Mouse (Mus musculus) hindbrain, embryonic 11.5 days (tissue): ENCODE measurements around the gene 3110082I17Rik. TPM values are rescaled to one million over a fixed set of nuclear protein-coding genes. Genes with fewer than 3 reads are reported as not detected.

ENCODE experiments used
- ATAC-seq: fragments of 200-750 bp; cut with Nextera tagmentation; 2 replicates; pipeline ENCODE4 v1.8.0; 2017; ENCODE audit warnings: mild to moderate bottlenecking, moderate TSS enrichment, moderate library complexity; ENCODE audit not compliant: low FRiP score
- DNase-seq: peaks from one replicate; pipeline ENCODE4 v3.0.0-alpha.2; 2015; ENCODE audit warnings: low spot score
- H3K27ac ChIP-seq: fragments of 300-500 bp; sonication (generic); 2 replicates; pipeline ENCODE4 v1.5.1; 2014; ENCODE audit warnings: mild to moderate bottlenecking, low read depth, low read length
- H3K27me3 ChIP-seq: fragments of 300-500 bp; sonication (generic); 2 replicates; pipeline ENCODE4 v1.6.1; 2014; ENCODE audit warnings: mild to moderate bottlenecking, low read length, moderate library complexity, mixed read lengths; ENCODE audit not compliant: control insufficient read depth, insufficient read depth
- H3K36me3 ChIP-seq: fragments of 300-500 bp; sonication (generic); 2 replicates; pipeline ENCODE4 v1.6.1; 2014; ENCODE audit warnings: mild to moderate bottlenecking, low read length, moderate library complexity, mixed read lengths; ENCODE audit not compliant: control insufficient read depth, insufficient read depth
- H3K4me1 ChIP-seq: fragments of 300-500 bp; sonication (generic); replicated peaks from 2 replicates; pipeline ENCODE4 v1.6.1; 2014; ENCODE audit warnings: low read length, mixed read lengths; ENCODE audit not compliant: control insufficient read depth, insufficient read depth
- H3K4me2 ChIP-seq: fragments of 300-500 bp; sonication (generic); replicated peaks from 2 replicates; pipeline ENCODE4 v1.6.1; 2014; ENCODE audit warnings: mild to moderate bottlenecking, low read depth, low read length
- H3K4me3 ChIP-seq: fragments of 300-500 bp; sonication (generic); 2 replicates; pipeline ENCODE4 v1.5.1; 2014; ENCODE audit warnings: low read depth, low read length
- H3K9ac ChIP-seq: fragments of 300-500 bp; sonication (generic); 2 replicates; pipeline ENCODE4 v1.6.1; 2014; ENCODE audit warnings: low read depth, low read length
- H3K9me3 ChIP-seq: fragments of 300-500 bp; sonication (generic); 2 replicates; pipeline ENCODE4 v1.6.1; 2016; ENCODE audit warnings: low read length; ENCODE audit not compliant: control insufficient read depth
- WGBS: fragments of 180-500 bp; shearing (Covaris S2); extraction: QIAGEN DNeasy Blood & Tissue Kit; methylation state at CpG from one replicate; pipeline ENCODE4 v1.1.7; 2014; 5-methylcytosine and 5-hydroxymethylcytosine counted together
- polyA plus RNA-seq: library from polyadenylated mRNA; unstranded; fragments of >200 nt; fragmentation: Nextera tagmentation; extraction: Ambion mirVana; gene quantifications from 2 replicates; pipeline ENCODE4 v1.2.1, GENCODE M21; 2014

3110082I17Rik gene
- polyA plus RNA-seq, 1 experiment from 2014 or later, result 29.2 TPM

DNA sequence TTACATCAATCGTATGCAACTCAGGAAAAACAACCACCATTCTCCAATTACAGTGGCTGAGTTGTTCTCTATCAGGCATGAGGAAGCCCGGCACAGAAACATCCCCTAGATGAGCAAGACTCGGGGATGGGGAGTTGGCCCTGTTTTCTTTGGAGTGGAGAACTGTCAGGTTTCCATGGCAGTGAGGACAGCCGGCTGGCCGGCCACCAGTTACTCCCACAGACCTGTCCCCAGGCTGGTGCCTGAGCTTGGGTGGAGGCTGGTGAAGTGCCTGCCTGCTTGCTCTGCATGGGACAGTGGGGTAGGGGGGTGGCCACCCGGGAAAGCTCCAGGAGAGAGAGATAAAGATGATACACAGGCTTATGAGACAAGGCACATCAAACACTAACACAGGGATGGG, 12.3 kb downstream of the 3110082I17Rik start:
- H3K36me3 ChIP-seq, result no peaks in the 10 kb centered on the region
- H3K9ac ChIP-seq, result no peak overlapping the region
- no peak overlapping the region for H3K4me2 ChIP-seq
- no peaks in the 10 kb centered on the region for H3K4me1 ChIP-seq
- 77% methylated on average over 6 of the region's 6 CpGs for WGBS
- H3K27me3 ChIP-seq, result no peaks in the 10 kb centered on the region
- ATAC-seq, result no peak
- no peak for DNase-seq
- H3K9me3 ChIP-seq, result no peaks in the 10 kb centered on the region
- H3K27ac ChIP-seq, result no peak overlapping the region
- H3K4me3 ChIP-seq, result no peak overlapping the region

DNA sequence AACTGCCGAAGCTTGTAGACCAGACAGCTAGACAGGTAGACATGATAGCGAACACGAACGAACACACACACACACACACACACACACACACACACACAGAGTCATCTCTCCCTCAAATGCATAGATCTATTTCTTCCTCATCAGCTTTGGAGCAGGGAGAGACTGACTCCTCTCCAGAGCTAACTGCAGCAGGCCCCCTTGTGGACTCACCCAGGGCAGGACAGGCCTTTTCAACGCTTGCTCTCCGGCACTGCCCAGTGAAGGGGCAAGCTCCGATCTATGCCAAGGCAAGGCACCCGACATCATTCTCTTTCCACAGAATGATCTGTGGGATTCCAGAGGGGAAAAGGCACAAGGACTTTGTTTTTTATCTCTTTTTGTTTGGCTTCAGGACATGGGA, 15.1 kb downstream of the 3110082I17Rik start:
- H3K4me3 ChIP-seq, result no peak overlapping the region
- DNase-seq (no peak), ATAC-seq (no peak)
- H3K27me3 ChIP-seq, result no peaks in the 10 kb centered on the region
- H3K9ac ChIP-seq, result no peak overlapping the region
- H3K4me2 ChIP-seq, result no peak overlapping the region
- no peak overlapping the region for H3K27ac ChIP-seq
- no peaks in the 10 kb centered on the region for H3K36me3 ChIP-seq
- no peaks in the 10 kb centered on the region for H3K9me3 ChIP-seq
- H3K4me1 ChIP-seq, result no peaks in the 10 kb centered on the region
- WGBS, result 91% methylated on average over 8 of the region's 8 CpGs

DNA sequence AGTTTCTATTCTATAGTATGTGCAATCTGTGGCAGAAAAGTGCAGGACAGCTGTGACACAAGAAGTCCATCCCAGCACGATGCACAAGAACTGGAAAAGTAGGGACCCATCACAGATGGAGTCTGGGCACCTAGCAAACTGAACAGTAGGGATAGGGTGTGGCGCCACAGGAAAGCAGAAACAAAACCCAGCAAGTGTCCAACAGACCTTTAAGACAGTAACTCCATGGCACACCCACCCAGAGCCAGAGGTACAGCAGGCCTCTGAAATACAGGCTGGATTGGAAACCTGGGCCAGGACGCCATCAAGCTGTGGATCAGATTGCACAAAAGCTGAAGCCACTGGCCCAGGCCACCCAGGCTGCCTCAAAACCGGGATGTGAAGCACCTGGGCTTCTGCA, 17.4 kb downstream of the 3110082I17Rik start:
- Histone ChIP-seq H3K27me3 (no peaks in the 10 kb centered on the region), H3K4me3 (no peak overlapping the region), H3K9ac (no peak overlapping the region), H3K36me3 (no peaks in the 10 kb centered on the region), H3K9me3 (no peaks in the 10 kb centered on the region), H3K4me1 (0 out of 2 replicates have a peak, but pooled peaks cover 2% of the 10 kb centered on the region), H3K4me2 (no peak overlapping the region), H3K27ac (no peak overlapping the region)
- 70% methylated on average over 4 of the region's 4 CpGs for WGBS
- no peak for DNase-seq
- ATAC-seq, result no peak

DNA sequence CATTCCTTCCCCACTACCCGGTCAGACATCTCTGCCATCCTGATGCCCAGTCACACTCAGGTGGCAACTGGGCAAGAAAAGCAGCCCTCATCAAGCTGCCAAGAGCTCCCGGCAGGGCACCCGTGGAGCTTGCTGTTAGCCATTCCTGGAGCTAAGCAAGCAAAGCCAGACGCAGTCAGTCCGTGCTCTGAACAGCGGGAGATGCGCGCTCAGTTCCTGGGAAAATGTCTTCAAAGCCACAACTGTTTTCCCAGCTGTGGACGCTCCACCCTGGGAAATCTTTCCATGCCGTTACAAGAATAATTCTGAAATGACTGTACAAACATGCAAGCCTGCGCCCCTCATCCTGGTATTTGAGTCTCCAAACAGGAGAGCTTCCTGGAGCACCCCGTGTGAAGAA, 17.9 kb downstream of the 3110082I17Rik start:
- DNase-seq (no peak), ATAC-seq (no peak)
- Histone ChIP-seq H3K36me3 (no peaks in the 10 kb centered on the region), H3K4me3 (no peak overlapping the region), H3K27me3 (no peaks in the 10 kb centered on the region), H3K4me1 (0 out of 2 replicates have a peak, but pooled peaks cover 2% of the 10 kb centered on the region), H3K9ac (no peak overlapping the region), H3K27ac (no peak overlapping the region), H3K9me3 (no peaks in the 10 kb centered on the region), H3K4me2 (no peak overlapping the region)
- WGBS, result 71% methylated on average over 12 of the region's 12 CpGs

DNA sequence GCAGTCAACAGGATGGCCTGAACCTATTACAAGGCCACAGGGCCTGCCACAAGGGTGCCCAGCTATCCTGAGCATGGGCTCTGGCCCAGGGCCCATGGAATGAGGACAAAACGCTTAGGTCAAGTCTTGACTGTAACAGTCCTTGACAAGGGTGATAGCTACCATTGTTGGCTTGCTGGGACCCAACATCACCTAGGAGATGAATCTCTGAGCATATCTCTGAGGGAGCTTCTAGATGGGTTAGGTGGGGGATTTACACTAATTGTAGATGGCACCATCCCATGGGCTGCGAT, 18.7 kb downstream of the 3110082I17Rik start:
- Histone ChIP-seq H3K36me3 (no peaks in the 10 kb centered on the region), H3K9me3 (no peaks in the 10 kb centered on the region), H3K4me3 (no peak overlapping the region), H3K9ac (no peak overlapping the region), H3K27me3 (no peaks in the 10 kb centered on the region), H3K4me2 (no peak overlapping the region), H3K4me1 (0 out of 2 replicates have a peak, but pooled peaks cover 2% of the 10 kb centered on the region), H3K27ac (no peak overlapping the region)
- DNase-seq (no peak), ATAC-seq (no peak)
- 90% methylated on average over 2 of the region's 2 CpGs for WGBS

DNA sequence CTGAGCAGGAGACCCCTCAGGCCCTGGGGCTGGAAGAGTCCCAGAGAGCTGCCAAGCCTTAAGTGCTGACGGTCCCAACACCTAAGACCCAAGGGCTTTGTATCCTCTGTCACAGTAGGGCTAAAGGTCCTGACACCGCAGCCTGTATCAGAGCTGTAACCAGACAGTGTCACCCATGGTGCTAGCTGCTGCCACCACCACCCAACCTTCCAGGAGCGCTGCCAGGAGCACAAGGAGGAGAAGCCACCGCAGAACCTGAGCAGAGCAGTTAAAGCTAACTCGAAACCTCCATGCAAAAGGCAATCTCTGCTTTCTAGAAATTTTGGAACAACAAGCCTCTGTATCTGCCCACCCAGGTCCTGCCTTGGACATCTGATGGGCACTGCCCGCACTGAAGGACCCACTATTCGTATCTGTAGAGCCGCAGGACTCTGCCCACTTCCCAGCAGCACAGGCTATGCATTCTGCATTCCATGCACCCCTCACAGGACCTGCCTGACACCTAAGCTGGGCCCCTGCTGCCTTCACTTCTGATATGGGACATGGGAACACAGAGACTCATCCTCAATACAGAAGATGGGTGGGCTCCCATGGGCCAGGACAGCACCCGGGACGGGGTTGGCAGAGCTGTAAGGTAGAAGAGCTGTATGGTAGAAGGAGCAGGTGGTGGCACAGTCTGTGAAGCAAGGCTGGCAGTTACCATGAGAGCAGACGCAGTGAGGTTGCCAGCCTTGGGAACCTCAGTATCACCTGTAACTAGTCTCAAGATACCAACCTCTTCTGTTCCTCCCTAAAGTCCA, 19.2 kb downstream of the 3110082I17Rik start:
- DNase-seq (no peak), ATAC-seq (no peak)
- Histone ChIP-seq H3K27ac (no peak overlapping the region), H3K4me3 (no peak overlapping the region), H3K4me2 (no peak overlapping the region), H3K9ac (no peak overlapping the region), H3K27me3 (no peaks in the 10 kb centered on the region), H3K9me3 (no peaks in the 10 kb centered on the region), H3K4me1 (0 out of 2 replicates have a peak, but pooled peaks cover 2% of the 10 kb centered on the region), H3K36me3 (no peaks in the 10 kb centered on the region)
- WGBS, result 92% methylated on average over 11 of the region's 11 CpGs

DNA sequence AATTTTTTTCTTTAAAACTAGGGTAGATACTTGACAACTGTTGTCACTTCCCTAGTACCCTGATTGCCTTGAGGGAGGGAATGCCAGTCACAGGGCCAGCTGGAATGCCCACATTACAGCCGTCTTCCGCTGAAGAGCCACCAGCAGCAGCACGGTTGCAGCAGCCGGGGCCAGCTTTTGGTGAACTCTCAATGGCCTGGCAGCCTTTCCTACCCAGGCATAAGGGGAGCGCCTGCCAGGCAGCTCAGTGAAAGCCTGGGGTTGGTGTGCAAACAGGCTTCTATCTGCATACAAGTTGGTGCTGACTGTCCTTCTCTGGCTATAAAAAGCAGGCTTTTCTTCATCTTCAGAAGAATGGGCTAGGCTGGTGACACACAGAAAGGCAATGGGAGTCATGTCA, 19.9 kb downstream of the 3110082I17Rik start:
- Histone ChIP-seq H3K27ac (no peak overlapping the region), H3K4me2 (no peak overlapping the region), H3K27me3 (no peaks in the 10 kb centered on the region), H3K36me3 (no peaks in the 10 kb centered on the region), H3K9me3 (no peaks in the 10 kb centered on the region), H3K4me3 (no peak overlapping the region), H3K9ac (no peak overlapping the region), H3K4me1 (peaks cover 4% of the 10 kb centered on the region; the same call in 1 of the 2 replicates)
- WGBS, result 89% methylated on average over 5 of the region's 5 CpGs
- DNase-seq (no peak), ATAC-seq (no peak)

DNA sequence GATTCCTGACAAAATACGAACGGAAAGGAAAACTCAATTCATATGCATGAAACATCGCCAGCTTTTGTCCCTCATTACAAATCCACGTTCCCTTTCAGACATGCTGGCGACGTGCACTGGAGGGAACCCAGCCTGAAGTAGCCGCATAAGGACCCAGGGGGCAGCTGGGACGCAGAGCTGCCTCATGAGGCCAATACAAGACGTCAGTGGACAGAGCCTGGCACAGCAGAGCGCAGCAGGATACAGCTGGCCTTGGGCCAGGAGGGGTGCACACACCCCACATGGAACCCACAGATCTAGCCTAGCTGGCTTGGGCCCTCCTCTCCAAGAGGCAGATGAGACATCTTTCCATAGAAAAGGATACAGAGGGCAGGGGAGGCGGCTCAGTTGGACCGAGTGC, 21.9 kb downstream of the 3110082I17Rik start:
- H3K4me2 ChIP-seq, result no peak overlapping the region
- no peak overlapping the region for H3K4me3 ChIP-seq
- H3K27me3 ChIP-seq, result no peaks in the 10 kb centered on the region
- no peak overlapping the region for H3K9ac ChIP-seq
- H3K4me1 ChIP-seq, result peaks cover 7% of the 10 kb centered on the region; the same call in 1 of the 2 replicates
- no peaks in the 10 kb centered on the region for H3K9me3 ChIP-seq
- ATAC-seq (no peak), DNase-seq (no peak)
- H3K27ac ChIP-seq, result no peak overlapping the region
- no peaks in the 10 kb centered on the region for H3K36me3 ChIP-seq
- WGBS, result 83% methylated on average over 12 of the region's 12 CpGs

DNA sequence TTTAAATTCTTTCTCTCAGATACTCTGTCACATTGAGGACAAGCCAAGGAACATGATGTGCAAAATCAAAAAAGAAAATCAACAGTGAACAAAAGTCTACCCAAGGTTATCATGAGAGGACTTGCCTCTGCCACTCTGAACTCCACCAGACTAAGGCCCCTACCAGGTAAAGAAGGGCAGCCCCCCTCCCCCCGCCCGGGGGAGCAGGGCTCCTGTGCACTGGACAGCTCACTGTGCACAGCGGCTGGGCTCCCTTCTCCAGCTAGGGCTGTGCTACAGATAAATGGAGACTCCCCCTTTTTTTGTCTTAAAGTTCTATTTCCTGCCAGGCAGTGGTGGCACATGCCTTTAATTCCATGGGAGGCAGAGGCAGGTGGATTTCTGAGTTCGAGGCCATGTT, 22.6 kb downstream of the 3110082I17Rik start:
- no peak for ATAC-seq
- Histone ChIP-seq H3K9me3 (no peaks in the 10 kb centered on the region), H3K36me3 (no peaks in the 10 kb centered on the region), H3K4me3 (no peak overlapping the region), H3K4me1 (peaks cover 7% of the 10 kb centered on the region; the same call in 1 of the 2 replicates), H3K4me2 (no peak overlapping the region), H3K27ac (no peak overlapping the region), H3K27me3 (no peaks in the 10 kb centered on the region), H3K9ac (no peak overlapping the region)
- DNase-seq, result no peak
- over 99% methylated on average over 4 of the region's 4 CpGs for WGBS
